In genomic region chrX:105927941-105928860, GRCm38 (mm10) we compare ENCODE assay signal across 8 mouse cellular contexts. TPM values are rescaled to one million over a fixed set of nuclear protein-coding genes. Genes with fewer than 3 reads are reported as not detected.
DNase-seq lines count a peak whose midpoint lies in the region; ATAC-seq and TF ChIP-seq lines count a peak whose summit lies in the region.

No protein-coding gene starts in this region.

- H3K4me3 ChIP-seq in CH12.LX (replicated peaks in 1 of 3; ENCODE audit: low read depth in 2 of 3, low read length in 2 of 3, poor library complexity in 1 of 3), result peak overlapping the region; percentile 70 to 97 (median 80)
- H3K4me3 ChIP-seq in embryonic facial prominence, embryonic 15.5 days (replicated peaks), result peak overlapping the region; percentile 62
- H3K4me3 ChIP-seq in heart, postnatal 0 days (ENCODE audit: low read depth, low read length), result peak overlapping the region; percentile 73
- peak overlapping the region; percentile 68 for H3K4me3 ChIP-seq in lung, embryonic 15.5 days
- peak overlapping the region; percentile 62 for H3K4me3 ChIP-seq in olfactory bulb, adult 2 months (ENCODE audit: insufficient read depth, low read depth, low read length)

- WGBS in embryonic facial prominence, embryonic 15.5 days, result 18% methylated on average over 35 of the region's 69 CpGs
- WGBS in heart, postnatal 0 days, result 20% methylated on average over 41 of the region's 69 CpGs
- 14% methylated on average over 42 of the region's 69 CpGs for WGBS in lung, embryonic 15.5 days
- 21% methylated on average over 38 of the region's 69 CpGs for whole genome bisulfite sequencing in olfactory bulb, adult 2 months

- H3K4me2 ChIP-seq in CH12.LX (ENCODE audit: insufficient read depth, low read depth, poor library complexity, severe bottlenecking), result peak overlapping the region; percentile 56
- peak overlapping the region; percentile 43 for H3K4me2 ChIP-seq in embryonic facial prominence, embryonic 15.5 days (replicated peaks)
- peak overlapping the region; percentile 55 for H3K4me2 ChIP-seq in heart, postnatal 0 days (ENCODE audit: low read depth, low read length)
- H3K4me2 ChIP-seq in lung, embryonic 15.5 days, result peak overlapping the region; percentile 53

- peak; percentile 31; the same call in 1 of the 2 replicates for ATAC-seq in embryonic facial prominence, embryonic 15.5 days (ENCODE audit: insufficient number of reproducible peaks, low FRiP score, low TSS enrichment, low read depth)
- ATAC-seq in heart, postnatal 0 days (ENCODE audit: insufficient read depth, low read depth), result peak; percentile 35
- ATAC-seq in lung, embryonic 15.5 days (ENCODE audit: borderline replicate concordance, extremely low read depth, low FRiP score, low TSS enrichment), result peak; percentile 50; the same call in 1 of the 2 replicates

- dilution Hi-C loops in CH12.LX (cut with MboI; ENCODE audit: extremely low pct_ligation_motif_present, extremely low pct_unique_long_range_greater_than_20kb, low sequenced_read_pairs), result no loop called here

- no peak for TF ChIP-seq RAD21 in CH12.LX (IDR thresholded peaks at IDR 0.05; ENCODE audit: low read depth, low read length)

- no peaks in the 10 kb centered on the region for H3K9me3 ChIP-seq in CH12.LX (replicated peaks; ENCODE audit: low read length)
- H3K9me3 ChIP-seq in embryonic facial prominence, embryonic 15.5 days (replicated peaks), result no peaks in the 10 kb centered on the region
- no peaks in the 10 kb centered on the region for H3K9me3 ChIP-seq in heart, postnatal 0 days (replicated peaks; ENCODE audit: control insufficient read depth, low read length)
- no peaks in the 10 kb centered on the region for H3K9me3 ChIP-seq in lung, embryonic 15.5 days

- in situ Hi-C loops in CH12.LX (cut with MboI; ENCODE audit: low pct_ligation_motif_present, low pct_unique_long_range_greater_than_20kb, low sequenced_read_pairs), result loop anchor here (10.0 kb wide), 1 partner anchor 87 kb away; the partner anchor contains the start of genes Cox7b and Magt1

- peaks cover 0 to 14% of the 10 kb centered on the region in 2 experiments for H3K36me3 ChIP-seq in CH12.LX (replicated peaks in 1 of 2; ENCODE audit: control insufficient read depth in 1 of 2, insufficient read depth in 1 of 2, low read length in 1 of 2)
- H3K36me3 ChIP-seq in embryonic facial prominence, embryonic 15.5 days, result no peaks in the 10 kb centered on the region
- H3K36me3 ChIP-seq in heart, postnatal 0 days (replicated peaks; ENCODE audit: control insufficient read depth, insufficient read depth, low read length), result no peaks in the 10 kb centered on the region
- 0 out of 2 replicates have a peak, but pooled peaks cover 2% of the 10 kb centered on the region for H3K36me3 ChIP-seq in lung, embryonic 15.5 days

- peak overlapping the region; percentile 90 for H3K27ac ChIP-seq in CH12.LX (ENCODE audit: insufficient read depth, low read depth)
- H3K27ac ChIP-seq in embryonic facial prominence, embryonic 15.5 days (replicated peaks), result peak overlapping the region; percentile 90
- peak overlapping the region; percentile 89 for H3K27ac ChIP-seq in heart, postnatal 0 days (ENCODE audit: low read depth)
- H3K27ac ChIP-seq in lung, embryonic 15.5 days, result peak overlapping the region; percentile 90
- peak overlapping the region; percentile 99 for H3K27ac ChIP-seq in olfactory bulb, adult 2 months (ENCODE audit: insufficient read depth, low read depth, low read length)

- TF ChIP-seq CTCF in CH12.LX (conservative IDR thresholded peaks at IDR 0.05 in 1 of 2, IDR thresholded peaks at IDR 0.05 in 1 of 2; ENCODE audit: low read depth in 2 of 2, low read length in 2 of 2), result no peak
- no peak for TF ChIP-seq CTCF in heart, postnatal 0 days (IDR thresholded peaks at IDR 0.05; ENCODE audit: low read depth)
- TF ChIP-seq CTCF in olfactory bulb, adult 2 months (IDR thresholded peaks at IDR 0.05; ENCODE audit: insufficient read depth, low read depth, low read length), result no peak

- peaks cover 47% of the 10 kb centered on the region for H3K79me2 ChIP-seq in CH12.LX (replicated peaks; ENCODE audit: control insufficient read depth, extremely low read depth, insufficient read depth, poor library complexity, severe bottlenecking)

- DNase-seq in CH12.LX (ENCODE audit: extremely low read depth), result peak; percentile 26
- peak; percentile 39 for DNase-seq in adrenal gland, postnatal 25 days
- DNase-seq in heart, postnatal 0 days (ENCODE audit: low spot score), result no peak
- DNase-seq in kidney, postnatal 36 days, result peak; percentile 43 to 67
- peak; percentile 28 to 49 for DNase-seq in thymus, postnatal 36 days

- TF ChIP-seq EP300 in CH12.LX (IDR thresholded peaks at IDR 0.05; ENCODE audit: low read length), result no peak
- no peak for TF ChIP-seq EP300 in heart, postnatal 0 days (IDR thresholded peaks at IDR 0.05; ENCODE audit: low read depth)

- H3K27me3 ChIP-seq in CH12.LX (replicated peaks), result no peaks in the 10 kb centered on the region
- no peaks in the 10 kb centered on the region for H3K27me3 ChIP-seq in embryonic facial prominence, embryonic 15.5 days
- H3K27me3 ChIP-seq in heart, postnatal 0 days (ENCODE audit: control insufficient read depth, insufficient read depth, low read length), result no peaks in the 10 kb centered on the region
- no peaks in the 10 kb centered on the region for H3K27me3 ChIP-seq in lung, embryonic 15.5 days

- peak overlapping the region; percentile 98 for H3K9ac ChIP-seq in CH12.LX (ENCODE audit: insufficient read depth, low read depth)
- H3K9ac ChIP-seq in embryonic facial prominence, embryonic 15.5 days, result peak overlapping the region; percentile 65
- H3K9ac ChIP-seq in heart, postnatal 0 days (replicated peaks; ENCODE audit: low read depth, low read length), result peak overlapping the region; percentile 84
- H3K9ac ChIP-seq in lung, embryonic 15.5 days, result peak overlapping the region; percentile 82

- H3K4me1 ChIP-seq in CH12.LX (ENCODE audit: control insufficient read depth in 1 of 2, insufficient read depth in 2 of 2), result peaks cover 0 to 10% of the 10 kb centered on the region in 2 experiments; a peak in 1 of 4 replicates
- H3K4me1 ChIP-seq in embryonic facial prominence, embryonic 15.5 days, result 0 out of 2 replicates have a peak, but pooled peaks cover 9% of the 10 kb centered on the region
- H3K4me1 ChIP-seq in heart, postnatal 0 days (ENCODE audit: control insufficient read depth, insufficient read depth), result peaks cover 6% of the 10 kb centered on the region; the same call in 1 of the 2 replicates
- peaks cover 9% of the 10 kb centered on the region; the same call in 1 of the 2 replicates for H3K4me1 ChIP-seq in lung, embryonic 15.5 days
- H3K4me1 ChIP-seq in olfactory bulb, adult 2 months (ENCODE audit: control insufficient read depth, insufficient read depth, low read length), result peaks cover 5% of the 10 kb centered on the region; the same call in 1 of the 2 replicates

- TF ChIP-seq POLR2A in CH12.LX (IDR thresholded peaks at IDR 0.05; ENCODE audit: low read depth, low read length), result 0 out of 2 replicates have a peak, but pooled peaks have one; percentile 9
- TF ChIP-seq POLR2A in olfactory bulb, adult 2 months (IDR thresholded peaks at IDR 0.05; ENCODE audit: insufficient read depth, low read depth, low read length), result no peak; the same call in 1 of the 2 replicates

TF ChIP-seq in CH12.LX, 34 proteins besides CTCF, POLR2A, EP300 and RAD21:
- no peak for TF ChIP-seq MYC (IDR thresholded peaks at IDR 0.05; ENCODE audit: low read depth, low read length)
- TF ChIP-seq CHD2 (IDR thresholded peaks at IDR 0.05; ENCODE audit: low read length), result peak; percentile 56; the same call in 1 of the 2 replicates

RNA-seq across cellular contexts. Expression of gene Atrx, which starts 1.0 kb away (rescaled TPM):
- total RNA-seq in CH12.LX (2012; rRNA removed) (64.3 and 67.1 TPM in 2 replicates), CH12.LX (2014; rRNA removed) (64.9 and 72.4 TPM in 2 replicates)
- 83.6 and 87.5 TPM in 2 replicates for polyA plus RNA-seq in CH12.LX (2012; ENCODE audit: insufficient read length, low read depth)
- 146 and 148 TPM in 2 replicates for total RNA-seq in adrenal gland, postnatal 25 days (2021)
- polyA plus RNA-seq in embryonic facial prominence, embryonic 15.5 days (2015; fragmentation: Nextera tagmentation; extraction: Ambion mirVana), result 174 and 175 TPM in 2 replicates
- 88.7 and 106 TPM in 2 replicates for total RNA-seq in heart, postnatal 0 days (2014; rRNA removed; ENCODE audit: low replicate concordance)
- 78.9 and 85.7 TPM in 2 replicates for polyA plus RNA-seq in heart, postnatal 0 days (2015; fragmentation: Nextera tagmentation; extraction: Ambion mirVana)
- 175 and 201 TPM in 2 replicates for polyA plus RNA-seq in lung, embryonic 15.5 days (2015; fragmentation: Nextera tagmentation; extraction: Ambion mirVana)
- 338 and 824 TPM in 2 replicates for polyA plus RNA-seq in olfactory bulb, adult 2 months (2012; ENCODE audit: insufficient read depth, insufficient read length, low replicate concordance, missing spikeins)
